Mouse (Mus musculus) testis, adult 2 months (tissue): ENCODE data around the gene Med27.

Experiments used
- CTCF ChIP-seq: fragments of 200-500 bp; IDR thresholded peaks from 2 replicates; pipeline ENCODE4 v1.5.1; 2012; ENCODE audit warnings: low read depth, mild to moderate bottlenecking, inconsistent platforms, low read length, moderate library complexity; ENCODE audit not compliant: control insufficient read depth, insufficient read depth, insufficient replicate concordance
- POLR2A ChIP-seq: fragments of 200-500 bp; IDR thresholded peaks from 2 replicates; pipeline ENCODE4 v1.6.1; 2012; ENCODE audit warnings: low read depth, mild to moderate bottlenecking, inconsistent platforms, low read length, moderate library complexity; ENCODE audit not compliant: control insufficient read depth

DNA sequence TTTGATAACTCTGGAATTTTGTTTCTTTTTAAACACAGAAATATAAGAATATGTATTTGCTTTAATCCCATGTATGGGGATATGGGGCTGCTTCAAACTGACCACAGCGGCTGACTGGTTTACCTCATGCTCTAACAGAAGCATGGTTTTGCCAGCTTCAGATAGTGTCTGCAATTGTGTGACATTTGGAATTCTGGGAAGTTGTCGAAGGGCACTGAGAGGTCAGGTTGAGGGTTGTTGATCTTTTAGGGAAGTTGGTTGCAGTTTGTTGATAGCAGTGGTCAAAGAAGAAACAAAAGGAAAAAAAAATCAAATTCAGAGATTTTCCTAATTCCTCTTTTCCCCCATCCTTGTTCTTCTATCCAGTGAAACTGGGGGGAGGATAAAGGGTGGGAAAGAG is 59.2 kb downstream of the Med27 start:
- TF ChIP-seq CTCF (no peak), POLR2A (no peak)
